Mouse (Mus musculus) spleen, postnatal 0 days (tissue): Measurements from ENCODE around the gene Sycp3. TPM values are rescaled to one million over a fixed set of nuclear protein-coding genes. Genes with fewer than 3 reads are reported as not detected.

Source experiments
- polyA plus RNA-seq: library from polyadenylated mRNA; unstranded; fragments of >200 nt; fragmentation: Nextera tagmentation; extraction: Ambion mirVana; gene quantifications from 2 replicates; pipeline ENCODE4 v1.2.1, GENCODE M21; 2015

Sycp3 gene
- polyA plus RNA-seq, result 0.12 TPM in 1 of 2 replicates, not detected in the other

GRCm38 (mm10) chr10:88459502-88459992 lies at the start of gene Sycp3:
Gene Sycp3 (plus strand): TSS chr10:88459569.

GRCm38 (mm10) chr10:88503421-88504314 lies 44.3 kb downstream of the Sycp3 start, which contains the start of gene Chpt1:
Gene Chpt1 (minus strand): TSS chr10:88504073.

Other genes with a start within 250 kb of the Sycp3 start
- gene Dram1, start 80.5 kb upstream of the Sycp3 start, polyA plus RNA-seq, result 2.9 and 4.3 TPM in 2 replicates
- 4.6 and 5.0 TPM in 2 replicates for gene Gnptab, start 80.4 kb upstream of the Sycp3 start, polyA plus RNA-seq
- gene Chpt1, start 44.5 kb downstream of the Sycp3 start, polyA plus RNA-seq, result 10.5 and 13.9 TPM in 2 replicates
- gene Mybpc1, start 145.6 kb downstream of the Sycp3 start, polyA plus RNA-seq, result 0.37 and 0.93 TPM in 2 replicates
- gene Spic, start 225.4 kb downstream of the Sycp3 start, polyA plus RNA-seq, result 22.0 and 34.6 TPM in 2 replicates